Mouse (Mus musculus) liver, postnatal 0 days (tissue): ENCODE measurements around the gene Kdm4b.

Source experiments
- CTCF ChIP-seq: sonication (generic); IDR thresholded peaks from 2 replicates; pipeline ENCODE4 v1.5.1; 2016; ENCODE audit warnings: antibody characterized with exemption, low read depth
- EP300 ChIP-seq: IDR thresholded peaks from 2 replicates; pipeline ENCODE4 v1.6.1; 2016; ENCODE audit warnings: antibody characterized with exemption, low read depth, mild to moderate bottlenecking

DNA sequence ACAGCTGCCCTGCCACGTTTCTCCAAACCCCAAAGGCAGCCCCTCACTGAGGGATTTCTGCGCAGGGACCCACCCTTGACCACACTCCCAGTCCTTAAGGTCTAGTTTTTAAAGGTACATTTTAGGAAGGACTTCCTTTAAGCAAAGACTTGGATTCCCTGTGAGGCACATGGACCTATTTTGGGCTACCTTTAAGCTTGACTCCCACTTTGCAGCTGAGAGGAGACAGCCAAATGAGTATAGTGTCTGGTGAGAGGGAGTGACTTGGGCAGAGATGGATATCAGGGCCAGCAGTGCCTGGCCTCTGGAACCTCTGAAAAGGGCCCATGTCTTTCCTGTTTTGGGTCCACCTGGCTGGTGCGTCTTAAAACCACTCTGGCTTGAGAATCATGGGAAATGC lies 100.1 kb downstream of the Kdm4b start:
- TF ChIP-seq CTCF (no peak), EP300 (no peak)
